Mouse (Mus musculus) lung, adult 2 months (tissue): ENCODE data around the gene Cd276.

ENCODE experiments used
- CTCF ChIP-seq: fragments of 200-500 bp; IDR thresholded peaks from 2 replicates; pipeline ENCODE4 v1.5.1; 2011; ENCODE audit warnings: mild to moderate bottlenecking, low read length, control low read depth; ENCODE audit not compliant: insufficient read depth
- POLR2A ChIP-seq: fragments of 200-500 bp; IDR thresholded peaks from 2 replicates; pipeline ENCODE4 v1.6.1; 2011; ENCODE audit warnings: low read depth, mild to moderate bottlenecking, control low read depth, low read length, borderline replicate concordance; ENCODE audit errors: extremely low read depth

- TF ChIP-seq CTCF: no peak
- TF ChIP-seq POLR2A: no peak
These were observed 5.5 kb downstream of the Cd276 start for GRCm38 (mm10) chr9:58549694-58550093.
